Mouse (Mus musculus) heart, postnatal 0 days (tissue): ENCODE measurements around the gene St6galnac4.
A peak's percentile ranks its signal among the peaks of the same experiment; 100 is the strongest.

Experiments
- CTCF ChIP-seq: IDR thresholded peaks from 2 replicates; pipeline ENCODE4 v1.5.1; 2016; ENCODE audit warnings: antibody characterized with exemption, control low read depth, low read depth
- EP300 ChIP-seq: IDR thresholded peaks from 2 replicates; pipeline ENCODE4 v1.6.1; 2016; ENCODE audit warnings: antibody characterized with exemption, low read depth

- TF ChIP-seq CTCF, result peak; percentile 70
- TF ChIP-seq EP300, result no peak
Observed at GRCm38 (mm10) chr2:32606161-32607142, 19.6 kb downstream of the St6galnac4 start.
